Mouse (Mus musculus) thymus, adult 2 months (tissue): ENCODE results near the gene Pwwp2b.

Experiments
- CTCF ChIP-seq: fragments of 200-500 bp; IDR thresholded peaks from 2 replicates; pipeline ENCODE4 v1.5.1; 2012; ENCODE audit warnings: mild to moderate bottlenecking, control low read depth, low read length, moderate library complexity, borderline replicate concordance; ENCODE audit not compliant: control insufficient read depth, poor library complexity, insufficient read depth; ENCODE audit errors: extremely low read depth
- POLR2A ChIP-seq: fragments of 200-500 bp; IDR thresholded peaks from 2 replicates; pipeline ENCODE4 v1.6.1; 2012; ENCODE audit warnings: mild to moderate bottlenecking, low read length, control low read depth, moderate library complexity; ENCODE audit not compliant: control insufficient read depth, poor library complexity, insufficient read depth; ENCODE audit errors: extremely low read depth

GRCm38 (mm10) chr7:139252986-139253385 lies 4.7 kb downstream of the Pwwp2b start:
- TF ChIP-seq POLR2A = no peak
- no peak for TF ChIP-seq CTCF
